Mouse (Mus musculus) liver, embryonic 11.5 days (tissue): ENCODE data around the gene Pcnx3. TPM values are rescaled to one million over a fixed set of nuclear protein-coding genes. Genes with fewer than 3 reads are reported as not detected.

Experiments
- ATAC-seq: fragments of 200-750 bp; cut with Nextera tagmentation; replicated peaks from 2 replicates; pipeline ENCODE4 v1.8.0; 2017; ENCODE audit warnings: moderate number of reproducible peaks, mild to moderate bottlenecking, moderate TSS enrichment, moderate library complexity; ENCODE audit not compliant: low FRiP score
- DNase-seq: peaks from one replicate; pipeline ENCODE4 v3.0.0-alpha.2; 2017; ENCODE audit warnings: low spot score
- H3K27ac ChIP-seq: fragments of 300-500 bp; sonication (generic); 2 replicates; pipeline ENCODE4 v1.5.1; 2014; ENCODE audit warnings: mild to moderate bottlenecking, low read depth, low read length, control low read depth
- H3K27me3 ChIP-seq: fragments of 300-500 bp; sonication (generic); replicated peaks from 2 replicates; pipeline ENCODE4 v1.6.1; 2014; ENCODE audit warnings: low read length, mixed read lengths; ENCODE audit not compliant: control insufficient read depth, insufficient read depth
- H3K36me3 ChIP-seq: fragments of 300-500 bp; sonication (generic); 2 replicates; pipeline ENCODE4 v1.6.1; 2014; ENCODE audit warnings: mild to moderate bottlenecking, low read length, moderate library complexity, mixed read lengths; ENCODE audit not compliant: control insufficient read depth, insufficient read depth
- H3K4me1 ChIP-seq: fragments of 300-500 bp; sonication (generic); replicated peaks from 2 replicates; pipeline ENCODE4 v1.6.1; 2014; ENCODE audit warnings: low read length, mixed read lengths; ENCODE audit not compliant: control insufficient read depth, insufficient read depth
- H3K4me2 ChIP-seq: fragments of 300-500 bp; sonication (generic); 2 replicates; pipeline ENCODE4 v1.6.1; 2014; ENCODE audit warnings: mild to moderate bottlenecking, control low read depth, moderate library complexity
- H3K4me3 ChIP-seq: fragments of 300-500 bp; sonication (generic); 2 replicates; pipeline ENCODE4 v1.5.1; 2014; ENCODE audit warnings: low read depth, low read length, control low read depth
- H3K9ac ChIP-seq: fragments of 300-500 bp; sonication (generic); 2 replicates; pipeline ENCODE4 v1.6.1; 2014; ENCODE audit warnings: low read depth, low read length, control low read depth
- H3K9me3 ChIP-seq: fragments of 300-500 bp; sonication (generic); 2 replicates; pipeline ENCODE4 v1.6.1; 2016; ENCODE audit warnings: low read length, inconsistent platforms, mixed read lengths; ENCODE audit not compliant: control insufficient read depth
- WGBS: fragments of 180-500 bp; shearing (Covaris S2); extraction: QIAGEN DNeasy Blood & Tissue Kit; methylation state at CpG from one replicate; pipeline ENCODE4 v1.1.7; 2014; 5-methylcytosine and 5-hydroxymethylcytosine counted together
- polyA plus RNA-seq: library from polyadenylated mRNA; unstranded; fragments of >200 nt; fragmentation: Nextera tagmentation; extraction: Ambion mirVana; gene quantifications from 2 replicates; pipeline ENCODE4 v1.2.1, GENCODE M21; 2014

The Pcnx3 gene
- polyA plus RNA-seq = 22.5 and 25.0 TPM in 2 replicates

- ATAC-seq = peak; percentile 80
- under 1% methylated on average over 68 of the region's 69 CpGs for WGBS
- H3K4me1 ChIP-seq = peaks cover 40% of the 10 kb centered on the region
Observed at GRCm38 (mm10) chr19:5688200-5689087, at the start of gene Pcnx3, which contains the start of gene Map3k11. Gene Pcnx3, minus strand, starts transcription at chr19:5688908. Gene Map3k11, plus strand, starts transcription at chr19:5688742.

DNA sequence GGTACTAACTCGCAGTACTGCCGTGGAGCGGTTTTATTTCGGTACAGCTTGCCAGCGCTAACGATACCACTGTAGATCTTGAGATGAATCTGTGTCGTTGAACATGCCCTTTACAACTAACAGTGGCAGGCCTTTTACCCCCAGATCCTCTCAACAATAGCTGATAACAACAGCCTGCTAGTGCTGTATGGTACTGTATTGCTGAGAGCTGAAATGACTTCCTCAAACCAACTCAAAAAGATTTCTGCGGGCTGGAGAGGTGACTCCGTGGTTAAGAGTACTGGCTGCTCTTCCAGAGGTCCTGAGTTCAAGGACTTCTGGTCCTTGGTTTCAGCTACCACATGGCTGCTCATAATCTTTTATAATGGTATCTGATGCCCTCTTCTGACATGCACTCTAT, 45.6 kb upstream of the Pcnx3 start:
- H3K4me3 ChIP-seq = no peak overlapping the region
- H3K27ac ChIP-seq = no peak overlapping the region
- H3K27me3 ChIP-seq = peaks cover 17% of the 10 kb centered on the region
- WGBS = 73% methylated on average over 9 of the region's 9 CpGs
- DNase-seq (no peak), ATAC-seq (no peak)
- H3K9ac ChIP-seq = no peak overlapping the region
- no peaks in the 10 kb centered on the region for H3K9me3 ChIP-seq
- peaks cover 4% of the 10 kb centered on the region for H3K36me3 ChIP-seq
- no peak overlapping the region for H3K4me2 ChIP-seq
- peaks cover 19% of the 10 kb centered on the region for H3K4me1 ChIP-seq

More at GRCm38 (mm10) chr19:5688200-5689087, at the start of gene Pcnx3, which contains the start of gene Map3k11:
- H3K4me2 ChIP-seq = peak within 1 kb of the TSS; percentile 99
- peak within 1 kb of the TSS; percentile 91 for H3K9ac ChIP-seq
- peak within 1 kb of the TSS; percentile 96 for H3K4me3 ChIP-seq
- H3K36me3 ChIP-seq = peaks cover 36% of the 10 kb centered on the region
- H3K9me3 ChIP-seq = no peaks in the 10 kb centered on the region
- no peaks in the 10 kb centered on the region for H3K27me3 ChIP-seq
- H3K27ac ChIP-seq = peak within 1 kb of the TSS; percentile 87
- peak; percentile 94 for DNase-seq

- H3K9me3 ChIP-seq = no peaks in the 10 kb centered on the region
- peaks cover 42% of the 10 kb centered on the region for H3K4me1 ChIP-seq
- ATAC-seq (peak; percentile 71), DNase-seq (peak; percentile 93)
- H3K4me2 ChIP-seq = peak overlapping the region; percentile 94
- peaks cover 3% of the 10 kb centered on the region; the same call in 1 of the 2 replicates for H3K27me3 ChIP-seq
- H3K9ac ChIP-seq = peak overlapping the region; percentile 81
- peaks cover 4% of the 10 kb centered on the region for H3K36me3 ChIP-seq
- peak overlapping the region; percentile 91 for H3K4me3 ChIP-seq
- H3K27ac ChIP-seq = peak overlapping the region; percentile 41; the same call in 1 of the 2 replicates
- under 1% methylated on average over 47 of the region's 47 CpGs for WGBS
Observed at GRCm38 (mm10) chr19:5731264-5731978, 42.7 kb upstream of the Pcnx3 start.

DNA sequence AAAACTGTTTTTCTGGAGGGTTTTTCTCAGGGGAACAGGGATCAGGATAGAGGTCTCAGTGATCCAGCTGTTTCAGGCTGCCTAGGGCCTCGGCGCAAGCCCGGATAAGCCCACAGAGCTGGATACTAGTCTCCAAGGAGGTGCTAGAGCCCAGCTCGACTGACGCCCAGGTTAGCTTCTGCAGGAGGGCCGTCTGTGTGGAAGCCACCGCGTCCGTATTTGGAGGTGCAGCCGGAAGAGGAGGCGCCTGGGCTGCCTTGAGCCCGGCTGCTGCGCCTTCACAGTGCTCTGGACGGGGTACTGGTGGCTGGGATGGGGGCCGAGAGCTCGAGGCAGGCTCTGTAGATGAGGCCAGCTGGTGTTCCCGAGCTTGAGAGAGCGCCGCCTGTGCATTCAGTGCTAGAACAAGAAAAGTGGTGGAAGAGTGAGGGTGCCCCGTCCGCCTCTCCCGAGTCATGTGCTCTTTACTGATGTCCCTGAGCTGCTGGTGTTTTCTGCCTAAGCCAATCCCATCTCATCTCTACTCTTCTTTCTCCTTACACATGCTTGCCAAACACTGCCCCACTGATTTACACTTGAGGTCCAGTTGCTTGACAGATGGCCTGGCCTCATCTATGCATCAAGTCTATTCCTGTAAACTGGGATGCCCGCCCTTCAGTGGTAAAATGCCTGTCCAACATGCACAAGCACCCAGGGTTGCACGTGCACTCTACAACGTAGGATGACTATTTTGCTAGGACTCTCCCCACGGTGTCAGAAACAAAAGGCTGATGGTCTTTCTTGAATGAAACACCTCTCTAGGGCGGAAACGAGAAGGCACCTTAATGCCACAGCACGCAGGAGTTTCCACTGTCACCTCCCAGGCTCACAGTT, 41.8 kb upstream of the Pcnx3 start:
- Histone ChIP-seq H3K9ac (peak overlapping the region; percentile 81), H3K36me3 (peaks cover 4% of the 10 kb centered on the region), H3K4me1 (peaks cover 51% of the 10 kb centered on the region), H3K4me3 (peak overlapping the region; percentile 91), H3K27ac (peak overlapping the region; percentile 41; the same call in 1 of the 2 replicates), H3K27me3 (no peaks in the 10 kb centered on the region), H3K9me3 (no peaks in the 10 kb centered on the region), H3K4me2 (peak overlapping the region; percentile 94)
- ATAC-seq (no peak), DNase-seq (no peak)
- WGBS = 75% methylated on average over 29 of the region's 29 CpGs

GRCm38 (mm10) chr19:5729444-5729815, 40.7 kb upstream of the Pcnx3 start, which contains the start of gene Fam89b:
Gene Fam89b, minus strand, starts transcription at chr19:5729653.
- WGBS = under 1% methylated on average over 37 of the region's 37 CpGs
- peak within 1 kb of the TSS; percentile 91 for H3K27ac ChIP-seq
- H3K9me3 ChIP-seq = no peaks in the 10 kb centered on the region
- peak within 1 kb of the TSS; percentile 91 for H3K4me3 ChIP-seq
- peak within 1 kb of the TSS; percentile 84 for H3K9ac ChIP-seq
- ATAC-seq (peak; percentile 61), DNase-seq (peak; percentile 89)
- peaks cover 62% of the 10 kb centered on the region for H3K4me1 ChIP-seq
- no peaks in the 10 kb centered on the region for H3K27me3 ChIP-seq
- peak within 1 kb of the TSS; percentile 94 for H3K4me2 ChIP-seq
- H3K36me3 ChIP-seq = peaks cover 4% of the 10 kb centered on the region

- peak overlapping the region; percentile 94 for H3K4me2 ChIP-seq
- peak overlapping the region; percentile 83 for H3K4me3 ChIP-seq
- peaks cover 68% of the 10 kb centered on the region for H3K4me1 ChIP-seq
- peak overlapping the region; percentile 91 for H3K27ac ChIP-seq
- H3K27me3 ChIP-seq = no peaks in the 10 kb centered on the region
- H3K36me3 ChIP-seq = peaks cover 4% of the 10 kb centered on the region
- peak; percentile 67 for DNase-seq
- no peak for ATAC-seq
- H3K9me3 ChIP-seq = no peaks in the 10 kb centered on the region
- 13% methylated on average over 37 of the region's 37 CpGs for WGBS
- peak overlapping the region; percentile 84 for H3K9ac ChIP-seq
Observed at GRCm38 (mm10) chr19:5728631-5729443, 40.1 kb upstream of the Pcnx3 start.

GRCm38 (mm10) chr19:5727701-5728100, 39.0 kb upstream of the Pcnx3 start:
- WGBS = 3% methylated on average over 14 of the region's 14 CpGs
- Histone ChIP-seq H3K9me3 (no peaks in the 10 kb centered on the region), H3K36me3 (peaks cover 6% of the 10 kb centered on the region), H3K9ac (peak overlapping the region; percentile 84), H3K27me3 (no peaks in the 10 kb centered on the region), H3K4me3 (peak overlapping the region; percentile 83), H3K27ac (peak overlapping the region; percentile 95), H3K4me1 (peaks cover 74% of the 10 kb centered on the region), H3K4me2 (peak overlapping the region; percentile 94)
- DNase-seq = peak; percentile 85
- no peak for ATAC-seq
